Mouse (Mus musculus) liver, embryonic 14.5 days (tissue): ENCODE results near the gene Cachd1. TPM values are rescaled to one million over a fixed set of nuclear protein-coding genes. Genes with fewer than 3 reads are reported as not detected.

Experiments used
- ATAC-seq: fragments of 200-750 bp; cut with Nextera tagmentation; 2 replicates; pipeline ENCODE4 v1.8.0; 2017; ENCODE audit warnings: moderate number of reproducible peaks, mild to moderate bottlenecking, moderate library complexity; ENCODE audit not compliant: insufficient read depth
- DNase-seq, 3 experiments: peaks; one replicate each; pipeline ENCODE4 v3.0.0-alpha.2; 2012 to 2013; ENCODE audit warnings: low read depth in 3 of 3, low spot score in 3 of 3
- H3K27ac ChIP-seq: fragments of 300-500 bp; sonication (generic); 2 replicates; pipeline ENCODE4 v1.5.1; 2014; ENCODE audit warnings: moderate library complexity, mild to moderate bottlenecking, control low read depth, inconsistent platforms
- H3K27me3 ChIP-seq: fragments of 300-500 bp; sonication (generic); 2 replicates; pipeline ENCODE4 v1.6.1; 2014; ENCODE audit warnings: mild to moderate bottlenecking, low read length, moderate library complexity; ENCODE audit not compliant: control insufficient read depth, insufficient read depth
- H3K36me3 ChIP-seq: fragments of 300-500 bp; sonication (generic); replicated peaks from 2 replicates; pipeline ENCODE4 v1.6.1; 2014; ENCODE audit warnings: low read depth; ENCODE audit not compliant: control insufficient read depth, insufficient read depth
- H3K4me1 ChIP-seq, 2 experiments: fragments of 200-500 bp in 1 of 2; fragments of 300-500 bp in 1 of 2; sonication (generic) in 1 of 2; replicated peaks; 2 replicates each; pipeline ENCODE4 v1.6.1; 2012 to 2014; ENCODE audit warnings: antibody characterized with exemption in 1 of 2, inconsistent platforms in 1 of 2, low read length in 1 of 2; ENCODE audit not compliant: control insufficient read depth in 2 of 2, insufficient read depth in 2 of 2
- H3K4me2 ChIP-seq: fragments of 300-500 bp; sonication (generic); 2 replicates; pipeline ENCODE4 v1.6.1; 2014; ENCODE audit warnings: low read depth, mild to moderate bottlenecking, control low read depth, moderate library complexity
- H3K4me3 ChIP-seq, 2 experiments: fragments of 200-500 bp in 1 of 2; fragments of 300-500 bp in 1 of 2; sonication (generic) in 1 of 2; 2 replicates each; pipeline ENCODE4 v1.5.1; 2012 to 2014; ENCODE audit warnings: low read depth in 2 of 2, low read length in 2 of 2, mild to moderate bottlenecking in 2 of 2, control low read depth in 1 of 2, inconsistent platforms in 1 of 2, moderate library complexity in 1 of 2; ENCODE audit not compliant: insufficient read depth in 1 of 2
- H3K9ac ChIP-seq: fragments of 300-500 bp; sonication (generic); replicated peaks from 2 replicates; pipeline ENCODE4 v1.6.1; 2014; ENCODE audit warnings: mild to moderate bottlenecking, control low read depth, moderate library complexity
- H3K9me3 ChIP-seq: fragments of 300-500 bp; sonication (generic); 2 replicates; pipeline ENCODE4 v1.6.1; 2016; ENCODE audit warnings: low read length, mixed read lengths; ENCODE audit not compliant: control insufficient read depth
- CTCF ChIP-seq: IDR thresholded peaks from 2 replicates; pipeline ENCODE4 v1.5.1; 2016; ENCODE audit warnings: antibody characterized with exemption, low read depth, control low read depth
- EP300 ChIP-seq: IDR thresholded peaks from 2 replicates; pipeline ENCODE4 v1.6.1; 2016; ENCODE audit warnings: antibody characterized with exemption, low read depth
- WGBS: fragments of 180-500 bp; shearing (Covaris S2); extraction: QIAGEN DNeasy Blood & Tissue Kit; methylation state at CpG from one replicate; pipeline ENCODE4 v1.1.7; 2014; ENCODE audit not compliant: insufficient replicate concordance; 5-methylcytosine and 5-hydroxymethylcytosine counted together
- polyA plus RNA-seq, 2 experiments: library from polyadenylated mRNA; depleted of rRNA in 1 of 2; stranded (reverse) in 1 of 2; unstranded in 1 of 2; fragments of >200 nt; fragmentation: Nextera tagmentation in 1 of 2; extraction: Ambion mirVana in 1 of 2; gene quantifications; 2 replicates each; pipeline versions ENCODE4 v1.2.1 to v1.2.3; 2012 to 2014

The Cachd1 gene
- polyA plus RNA-seq, 2 experiments = 4.5 to 10.2 TPM

- Histone ChIP-seq H3K4me3 (peak overlapping the region; percentile 32 to 52; a peak in 3 of 4 replicates), H3K27me3 (peaks cover 45% of the 10 kb centered on the region), H3K9ac (no peak overlapping the region), H3K27ac (no peak overlapping the region), H3K9me3 (no peaks in the 10 kb centered on the region), H3K4me2 (peak overlapping the region; percentile 53), H3K36me3 (no peaks in the 10 kb centered on the region), H3K4me1 (no peaks in the 10 kb centered on the region)
- ATAC-seq = no peak
- no peak for TF ChIP-seq EP300
- TF ChIP-seq CTCF = no peak
- WGBS = 4% methylated on average over 16 of the region's 16 CpGs
- DNase-seq = no peak
These were observed 1.6 kb downstream of the Cachd1 start for GRCm38 (mm10) chr4:100778082-100778481.

GRCm38 (mm10) chr4:100779023-100779422 lies 2.5 kb downstream of the Cachd1 start:
- ATAC-seq = no peak
- Histone ChIP-seq H3K9ac (no peak overlapping the region), H3K4me2 (no peak overlapping the region), H3K4me1 (no peaks in the 10 kb centered on the region), H3K36me3 (no peaks in the 10 kb centered on the region), H3K27me3 (peaks cover 45% of the 10 kb centered on the region), H3K4me3 (no peak overlapping the region), H3K27ac (no peak overlapping the region), H3K9me3 (no peaks in the 10 kb centered on the region)
- DNase-seq = no peak
- no peak for TF ChIP-seq EP300
- no peak for TF ChIP-seq CTCF
- WGBS = 23% methylated on average over 4 of the region's 4 CpGs

DNA sequence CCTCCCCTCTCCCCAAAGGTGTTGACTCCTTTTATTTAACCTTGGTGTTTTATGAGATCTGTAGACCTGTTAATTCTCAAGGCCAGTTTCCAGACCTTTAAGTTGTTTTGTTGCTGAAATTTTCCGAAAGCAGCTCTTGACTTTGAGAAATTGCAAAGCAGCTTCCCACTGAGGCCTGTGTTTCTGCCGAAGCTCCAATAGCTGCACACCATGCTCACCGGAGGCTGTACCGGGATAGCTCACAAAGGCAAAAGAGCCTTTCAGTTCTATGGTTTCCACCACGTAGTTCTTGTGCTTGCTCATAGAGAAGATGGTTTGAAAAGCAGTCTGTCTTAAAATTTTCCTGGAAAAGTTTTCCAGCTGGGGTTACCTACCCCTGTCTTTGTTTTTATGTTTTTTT lies 3.2 kb downstream of the Cachd1 start:
- Histone ChIP-seq H3K4me1 (no peaks in the 10 kb centered on the region), H3K9ac (no peak overlapping the region), H3K4me3 (no peak overlapping the region), H3K27ac (no peak overlapping the region), H3K9me3 (no peaks in the 10 kb centered on the region), H3K27me3 (peaks cover 43% of the 10 kb centered on the region), H3K36me3 (no peaks in the 10 kb centered on the region), H3K4me2 (no peak overlapping the region)
- DNase-seq (no peak), ATAC-seq (no peak)
- 46% methylated on average over 5 of the region's 5 CpGs for WGBS
- no peak for TF ChIP-seq CTCF
- TF ChIP-seq EP300 = no peak

- Histone ChIP-seq H3K27ac (no peak overlapping the region), H3K4me2 (no peak overlapping the region), H3K36me3 (no peaks in the 10 kb centered on the region), H3K9me3 (no peaks in the 10 kb centered on the region), H3K27me3 (peaks cover 39% of the 10 kb centered on the region), H3K9ac (no peak overlapping the region), H3K4me1 (no peaks in the 10 kb centered on the region), H3K4me3 (no peak overlapping the region)
- WGBS = 51% methylated on average over 6 of the region's 6 CpGs
- TF ChIP-seq CTCF (no peak), EP300 (no peak)
- DNase-seq = no peak
- ATAC-seq = no peak
These were observed 4.4 kb downstream of the Cachd1 start for GRCm38 (mm10) chr4:100780911-100781310.

DNA sequence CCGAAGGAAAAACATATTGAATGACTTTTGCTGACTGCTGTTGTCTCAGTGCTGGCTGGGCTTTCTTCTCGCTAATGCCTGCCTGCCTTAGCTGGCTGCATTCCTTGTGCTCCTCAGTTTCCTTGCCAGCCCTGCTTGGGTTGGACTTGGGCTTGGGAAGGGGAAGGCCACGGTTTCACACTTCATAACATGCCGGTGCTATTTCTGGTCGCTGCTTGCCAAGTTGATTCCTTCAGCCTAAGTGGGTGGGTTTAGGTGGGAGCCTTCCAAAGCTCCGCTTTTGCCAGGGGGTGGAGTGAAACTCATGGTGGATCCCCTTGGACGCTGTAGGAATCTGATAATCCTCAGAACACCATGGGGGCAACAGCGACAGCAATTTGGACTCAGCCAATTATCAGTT lies 5.9 kb downstream of the Cachd1 start:
- 33% methylated on average over 8 of the region's 8 CpGs for WGBS

DNA sequence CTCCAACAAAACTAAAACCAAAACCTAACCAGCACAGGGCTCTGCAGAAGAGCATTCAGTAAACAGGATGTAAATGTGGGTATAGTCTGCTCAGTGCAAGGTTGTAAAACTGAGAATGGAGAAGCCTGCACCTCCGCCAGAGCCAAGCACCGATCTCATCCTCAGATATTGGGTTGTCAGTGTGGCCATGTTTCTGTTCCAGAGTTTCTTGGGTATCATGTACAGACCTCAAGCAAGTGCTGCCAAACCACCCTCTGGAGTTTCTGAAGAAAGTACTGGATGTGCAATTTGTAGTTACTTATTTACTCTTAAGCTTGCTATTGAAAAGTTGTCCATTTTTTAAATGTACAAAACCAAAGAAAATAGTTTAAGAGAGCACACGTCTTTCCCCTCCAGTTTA lies 6.4 kb downstream of the Cachd1 start:
- Histone ChIP-seq H3K9me3 (no peaks in the 10 kb centered on the region), H3K36me3 (no peaks in the 10 kb centered on the region), H3K4me3 (no peak overlapping the region), H3K27me3 (peaks cover 19% of the 10 kb centered on the region), H3K4me1 (no peaks in the 10 kb centered on the region), H3K27ac (no peak overlapping the region), H3K4me2 (no peak overlapping the region), H3K9ac (no peak overlapping the region)
- TF ChIP-seq EP300 (no peak), CTCF (no peak)
- 36% methylated on average over 3 of the region's 3 CpGs for WGBS
- DNase-seq (no peak), ATAC-seq (no peak)

More for the DNA sequence above, 5.9 kb downstream of the Cachd1 start:
- Histone ChIP-seq H3K9me3 (no peaks in the 10 kb centered on the region), H3K27me3 (peaks cover 25% of the 10 kb centered on the region), H3K4me3 (no peak overlapping the region), H3K4me1 (no peaks in the 10 kb centered on the region), H3K27ac (no peak overlapping the region), H3K4me2 (no peak overlapping the region), H3K36me3 (no peaks in the 10 kb centered on the region), H3K9ac (no peak overlapping the region)
- no peak for TF ChIP-seq EP300
- no peak for TF ChIP-seq CTCF
- ATAC-seq (no peak), DNase-seq (no peak)
